Mouse (Mus musculus) C2C12 (cell line): Measurements from ENCODE around the gene Olfr455. TPM values are rescaled to one million over a fixed set of nuclear protein-coding genes. Genes with fewer than 3 reads are reported as not detected.
A peak's percentile ranks its signal among the peaks of the same experiment; 100 is the strongest.

Experiments used
- H3K27me3 ChIP-seq: one replicate; pipeline ENCODE4 v1.6.1; 2011; ENCODE audit not compliant: control insufficient read depth, insufficient read depth, insufficient read length
- H3K36me3 ChIP-seq: one replicate; pipeline ENCODE4 v1.6.1; 2011; ENCODE audit not compliant: control insufficient read depth, insufficient read depth
- H3K4me3 ChIP-seq: one replicate; pipeline ENCODE4 v1.5.1; 2011; ENCODE audit warnings: mild to moderate bottlenecking, control low read depth; ENCODE audit not compliant: poor library complexity, insufficient read depth, severe bottlenecking
- H3K79me2 ChIP-seq: one replicate; pipeline ENCODE4 v1.6.1; 2011; ENCODE audit not compliant: control insufficient read depth, insufficient read depth
- H3K79me3 ChIP-seq: one replicate; pipeline ENCODE4 v1.6.1; 2011; ENCODE audit warnings: low read depth, control low read depth
- H3ac ChIP-seq: one replicate; pipeline ENCODE3; 2011; ENCODE audit warnings: low read depth; ENCODE audit not compliant: control insufficient read depth, insufficient read length
- CEBPB ChIP-seq: IDR thresholded peaks from one replicate; pipeline ENCODE4 v1.6.1; 2011; ENCODE audit warnings: low read depth, mild to moderate bottlenecking, control low read depth, moderate library complexity
- CTCF ChIP-seq: IDR thresholded peaks from one replicate; pipeline ENCODE4 v1.5.1; 2011; ENCODE audit not compliant: control insufficient read depth, insufficient read depth, insufficient read length
- FOSL1 ChIP-seq: IDR thresholded peaks from one replicate; pipeline ENCODE4 v1.8.0; 2011; ENCODE audit warnings: mild to moderate bottlenecking, low read length; ENCODE audit not compliant: poor library complexity, insufficient read depth, severe bottlenecking
- MAX ChIP-seq: IDR thresholded peaks from one replicate; pipeline ENCODE4 v1.6.1; 2011; ENCODE audit warnings: mild to moderate bottlenecking, control low read depth
- MYOD1 ChIP-seq: IDR thresholded peaks from one replicate; pipeline ENCODE4 v1.6.1; 2011; ENCODE audit warnings: low read depth; ENCODE audit not compliant: control insufficient read depth, insufficient read length
- MYOG ChIP-seq: IDR thresholded peaks from one replicate; pipeline ENCODE4 v1.6.1; 2011; ENCODE audit not compliant: control insufficient read depth, insufficient read length; ENCODE audit errors: extremely low read depth
- USF1 ChIP-seq: IDR thresholded peaks from one replicate; pipeline ENCODE4 v1.6.1; 2011; ENCODE audit warnings: low read depth, mild to moderate bottlenecking, control low read depth, moderate library complexity
- polyA plus RNA-seq: library from polyadenylated mRNA; unstranded; fragments of >200 nt; fragmentation: generic; extraction: Trizol; gene quantifications from one replicate; pipeline ENCODE4 v1.2.1, GENCODE M21; 2012; ENCODE audit warnings: missing spikeins

The Olfr455 gene
- polyA plus RNA-seq, 1 experiment, result 0.01 TPM

DNA sequence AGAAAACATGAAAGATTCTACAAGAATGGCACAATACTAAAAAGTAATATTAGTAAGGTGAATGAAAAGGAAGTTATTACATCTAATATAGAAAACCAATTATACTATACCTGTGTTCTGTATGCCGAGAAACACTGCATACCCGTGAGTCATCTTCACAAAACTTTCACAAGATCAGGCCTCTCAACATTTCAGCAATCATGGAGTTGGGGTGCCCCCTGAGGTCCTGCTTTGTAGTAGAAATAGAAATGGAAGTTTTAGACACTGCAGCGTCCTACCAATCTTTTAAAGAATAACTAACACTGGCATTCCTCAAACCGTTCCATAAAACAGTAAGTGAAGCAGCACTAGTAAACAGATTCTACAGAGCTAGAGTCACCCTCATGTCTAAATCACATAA lies 31.3 kb upstream of the Olfr455 start:
- Histone ChIP-seq H3K36me3 (no peaks in the 10 kb centered on the region), H3ac (no peak overlapping the region), H3K4me3 (no peak overlapping the region), H3K27me3 (no peaks in the 10 kb centered on the region), H3K79me3 (no peaks in the 10 kb centered on the region), H3K79me2 (no peaks in the 10 kb centered on the region)
- TF ChIP-seq MYOG, result no peak
- no peak for TF ChIP-seq CEBPB
- no peak for TF ChIP-seq FOSL1
- no peak for TF ChIP-seq MYOD1
- no peak for TF ChIP-seq CTCF
- TF ChIP-seq USF1, result no peak
- TF ChIP-seq MAX, result no peak

DNA sequence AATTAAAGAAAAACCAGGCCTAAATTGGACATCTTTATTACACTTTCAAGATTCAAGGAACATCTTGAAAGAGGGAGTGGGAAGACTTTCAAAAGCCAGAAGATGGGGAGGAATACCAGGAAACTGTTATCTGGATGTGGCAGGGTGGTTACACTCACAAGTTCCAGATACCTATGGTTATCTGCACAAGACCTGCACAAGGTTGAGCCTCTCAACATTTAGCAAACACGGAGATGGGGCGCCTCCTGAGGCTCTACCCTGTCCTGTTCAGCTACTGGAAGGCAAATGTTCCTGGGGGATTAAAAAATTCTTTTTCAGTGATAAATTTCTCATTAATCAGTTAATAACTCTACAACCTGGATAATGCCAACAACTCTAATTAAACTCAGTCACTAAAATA lies 30.0 kb upstream of the Olfr455 start:
- no peaks in the 10 kb centered on the region for H3K79me3 ChIP-seq

DNA sequence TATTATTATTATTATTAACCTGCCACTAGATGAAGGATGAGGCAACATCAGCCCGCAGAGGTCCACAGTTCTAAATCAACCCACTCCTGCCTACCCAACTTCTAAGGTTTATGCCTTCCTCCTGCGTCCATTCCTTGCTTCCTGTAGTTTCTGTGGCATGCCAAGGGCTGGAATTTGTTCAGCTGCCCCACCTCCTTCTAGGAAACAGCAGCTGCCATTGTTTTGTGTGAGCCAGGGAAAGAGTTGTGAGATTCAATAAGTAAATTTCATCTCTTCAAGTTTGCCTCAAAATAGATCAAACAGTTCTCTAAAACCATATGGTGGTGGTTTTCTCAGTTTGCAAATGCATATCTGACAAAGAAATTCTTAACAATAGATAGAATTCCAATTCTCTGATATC lies 20.8 kb upstream of the Olfr455 start:
- Histone ChIP-seq H3K4me3 (no peak overlapping the region), H3K27me3 (no peaks in the 10 kb centered on the region), H3K79me2 (no peaks in the 10 kb centered on the region), H3K79me3 (no peaks in the 10 kb centered on the region), H3ac (no peak overlapping the region), H3K36me3 (no peaks in the 10 kb centered on the region)
- TF ChIP-seq CTCF, result no peak
- TF ChIP-seq MYOG, result no peak
- no peak for TF ChIP-seq MAX
- no peak for TF ChIP-seq USF1
- no peak for TF ChIP-seq FOSL1
- TF ChIP-seq MYOD1, result no peak
- TF ChIP-seq CEBPB, result no peak

More for the DNA sequence above, 30.0 kb upstream of the Olfr455 start:
- Histone ChIP-seq H3K79me2 (no peaks in the 10 kb centered on the region), H3ac (no peak overlapping the region), H3K36me3 (no peaks in the 10 kb centered on the region), H3K27me3 (no peaks in the 10 kb centered on the region), H3K4me3 (no peak overlapping the region)
- no peak for TF ChIP-seq CEBPB
- TF ChIP-seq USF1, result no peak
- TF ChIP-seq MYOD1, result no peak
- no peak for TF ChIP-seq CTCF
- TF ChIP-seq MAX, result no peak
- TF ChIP-seq FOSL1, result no peak

DNA sequence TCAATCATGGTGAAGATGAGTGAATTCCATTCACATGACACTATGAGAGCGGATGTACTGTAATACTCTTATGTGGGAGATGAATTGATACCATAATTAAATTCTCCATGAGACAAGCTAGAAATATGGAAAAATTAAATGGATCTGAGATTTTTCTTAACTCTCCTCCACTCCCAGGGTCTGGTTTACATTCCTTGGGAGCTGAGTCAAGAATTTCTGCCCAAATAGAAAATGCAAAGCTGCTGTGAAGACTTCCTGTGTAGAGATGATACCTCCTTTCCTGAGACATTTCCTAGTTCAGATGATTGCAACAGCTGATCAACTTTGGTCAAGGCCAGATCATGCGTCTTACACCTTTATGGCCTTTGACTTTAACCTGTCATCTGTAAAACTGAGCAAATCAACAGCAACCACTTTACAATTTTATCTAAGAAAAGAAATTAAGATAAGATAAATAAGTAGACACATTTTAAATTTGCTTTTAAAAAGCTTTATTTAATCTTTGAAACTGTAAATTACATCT lies 18.8 kb upstream of the Olfr455 start:
- Histone ChIP-seq H3K36me3 (no peaks in the 10 kb centered on the region), H3K27me3 (no peaks in the 10 kb centered on the region), H3K79me3 (no peaks in the 10 kb centered on the region), H3K4me3 (no peak overlapping the region), H3K79me2 (no peaks in the 10 kb centered on the region), H3ac (no peak overlapping the region)
- TF ChIP-seq CTCF (no peak), MAX (no peak), USF1 (no peak), FOSL1 (peak; percentile 35), MYOG (no peak), MYOD1 (peak; percentile 50), CEBPB (peak; percentile 55)

DNA sequence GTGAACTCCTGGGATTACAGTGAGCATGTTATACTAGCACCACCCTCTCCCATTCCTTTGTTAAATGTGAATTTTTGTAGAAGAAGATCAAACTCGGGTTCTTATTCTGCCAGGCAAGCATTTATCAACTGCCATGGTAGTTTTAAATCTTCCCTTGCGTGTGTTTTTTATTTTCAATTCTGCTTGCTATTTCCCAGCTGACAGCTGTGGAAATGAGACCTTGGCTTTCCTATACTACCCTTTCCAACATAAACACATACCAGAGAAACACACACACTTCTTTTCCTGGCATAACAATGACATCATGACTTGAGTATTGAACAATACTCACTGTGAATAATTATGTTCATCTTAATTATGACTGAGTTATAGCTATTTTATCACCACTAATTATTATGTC lies 14.9 kb upstream of the Olfr455 start:
- Histone ChIP-seq H3K79me3 (no peaks in the 10 kb centered on the region), H3ac (no peak overlapping the region), H3K27me3 (no peaks in the 10 kb centered on the region), H3K36me3 (no peaks in the 10 kb centered on the region), H3K79me2 (no peaks in the 10 kb centered on the region), H3K4me3 (no peak overlapping the region)
- TF ChIP-seq FOSL1 (no peak), MYOD1 (no peak), USF1 (no peak), CEBPB (no peak), MYOG (no peak), CTCF (no peak), MAX (no peak)

DNA sequence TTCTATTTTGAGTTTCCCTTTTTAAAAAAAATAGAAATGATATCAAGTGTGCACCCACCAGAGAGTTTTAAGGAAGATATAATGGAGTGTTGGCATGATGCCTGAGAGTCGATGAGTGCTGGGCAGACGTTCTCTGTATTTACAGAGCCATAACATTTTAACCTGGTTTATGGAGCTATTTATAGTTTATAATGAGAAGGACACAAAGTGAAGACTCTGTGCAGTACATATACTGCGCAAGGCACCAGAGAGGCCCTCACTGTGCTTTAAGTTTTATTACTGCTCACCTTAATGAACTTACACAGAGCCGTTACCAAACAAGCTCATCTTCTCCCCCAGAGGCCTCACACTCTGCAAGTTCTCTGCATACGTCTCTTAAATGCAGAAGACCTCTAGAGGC lies 13.5 kb upstream of the Olfr455 start:
- Histone ChIP-seq H3K36me3 (no peaks in the 10 kb centered on the region), H3K79me3 (no peaks in the 10 kb centered on the region), H3K27me3 (no peaks in the 10 kb centered on the region), H3K4me3 (no peak overlapping the region), H3ac (no peak overlapping the region), H3K79me2 (no peaks in the 10 kb centered on the region)
- TF ChIP-seq MYOD1 (no peak), MAX (no peak), CTCF (no peak), FOSL1 (no peak), USF1 (no peak), CEBPB (no peak), MYOG (no peak)
